Mouse (Mus musculus) testis, adult 2 months (tissue): Measurements from ENCODE around the gene Dcun1d3.

Experiments
- CTCF ChIP-seq: fragments of 200-500 bp; IDR thresholded peaks from 2 replicates; pipeline ENCODE4 v1.5.1; 2012; ENCODE audit warnings: low read depth, mild to moderate bottlenecking, inconsistent platforms, low read length, moderate library complexity; ENCODE audit not compliant: control insufficient read depth, insufficient read depth, insufficient replicate concordance
- POLR2A ChIP-seq: fragments of 200-500 bp; IDR thresholded peaks from 2 replicates; pipeline ENCODE4 v1.6.1; 2012; ENCODE audit warnings: low read depth, mild to moderate bottlenecking, inconsistent platforms, low read length, moderate library complexity; ENCODE audit not compliant: control insufficient read depth

DNA sequence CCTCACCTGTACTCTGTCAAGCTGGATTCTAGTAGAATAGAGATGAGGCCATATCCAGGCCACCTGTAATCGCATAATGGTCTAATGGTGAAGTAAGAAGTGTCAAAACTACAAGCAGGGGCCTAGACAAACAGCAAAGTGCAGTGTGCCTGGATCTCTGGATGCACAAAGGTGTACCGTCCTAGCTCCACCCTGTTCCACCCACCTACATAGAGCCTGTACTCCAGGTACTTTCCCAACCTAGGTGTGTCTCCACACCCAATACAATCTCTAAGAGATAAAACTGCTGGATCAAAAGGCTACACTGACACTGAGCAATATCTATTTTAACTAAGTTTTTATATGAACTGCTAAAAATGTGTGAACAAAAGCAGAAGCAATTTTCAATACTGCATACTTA lies 35.5 kb downstream of the Dcun1d3 start:
- no peak for TF ChIP-seq POLR2A
- TF ChIP-seq CTCF = no peak
